Mouse (Mus musculus) spleen, adult 2 months (tissue): ENCODE results near the gene Gse1.

ENCODE experiments used
- CTCF ChIP-seq: fragments of 200-500 bp; IDR thresholded peaks from 2 replicates; pipeline ENCODE4 v1.5.1; 2011; ENCODE audit warnings: mild to moderate bottlenecking, inconsistent platforms; ENCODE audit not compliant: insufficient read depth, insufficient read length, insufficient replicate concordance; ENCODE audit errors: extremely low read depth
- POLR2A ChIP-seq: fragments of 200-500 bp; IDR thresholded peaks from 2 replicates; pipeline ENCODE4 v1.6.1; 2011; ENCODE audit warnings: low read depth, low read length, inconsistent platforms

DNA sequence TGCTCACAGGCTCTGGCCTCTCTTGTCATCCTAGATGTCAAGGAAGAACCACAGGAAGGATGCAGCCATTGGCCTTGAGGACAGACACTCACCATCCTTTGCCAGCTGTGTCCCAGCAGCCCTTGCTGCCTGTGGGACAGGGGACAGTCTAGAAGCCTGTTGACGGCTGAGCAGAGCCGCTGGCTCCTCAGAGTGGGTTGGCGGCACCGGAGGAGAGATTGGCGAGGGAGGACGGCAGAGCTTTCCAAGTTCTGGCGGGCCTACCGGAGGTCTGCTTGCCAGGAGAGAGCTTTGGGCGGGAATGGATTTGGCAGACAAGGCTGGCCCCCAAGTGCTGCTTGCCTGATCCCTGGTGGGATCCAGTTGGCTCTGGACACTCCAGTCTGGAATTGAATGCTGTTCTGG is 165.6 kb downstream of the Gse1 start:
- no peak for TF ChIP-seq CTCF
- TF ChIP-seq POLR2A = no peak
